Mouse (Mus musculus): Measurements from ENCODE around the gene Sipa1. TPM values are rescaled to one million over a fixed set of nuclear protein-coding genes. Genes with fewer than 3 reads are reported as not detected.
A peak's percentile ranks its signal among the peaks of the same experiment; 100 is the strongest.

Sipa1 gene
- polyA plus RNA-seq, 1 experiment from 2014 or later, result 14.1 TPM

GRCm38 (mm10) chr19:5684985-5685384 lies 21.5 kb upstream of the Sipa1 start:
- Histone ChIP-seq H3K27me3 (no peaks in the 10 kb centered on the region), H3K4me1 (replicated peaks) (peaks cover 21% of the 10 kb centered on the region), H3K36me3 (peaks cover 71% of the 10 kb centered on the region), H3K27ac (no peak overlapping the region), H3K9ac (replicated peaks) (no peak overlapping the region), H3K9me3 (no peaks in the 10 kb centered on the region), H3K4me2 (replicated peaks) (no peak overlapping the region), H3K4me3 (replicated peaks) (0 out of 2 replicates have a peak overlapping the region, but pooled peaks have one; percentile 1)
- WGBS, result 93% methylated on average over 13 of the region's 13 CpGs
- no peak for ATAC-seq

GRCm38 (mm10) chr19:5684236-5684635 lies 20.7 kb upstream of the Sipa1 start:
- no peak for ATAC-seq
- Histone ChIP-seq H3K9me3 (no peaks in the 10 kb centered on the region), H3K27me3 (no peaks in the 10 kb centered on the region), H3K4me3 (replicated peaks) (no peak overlapping the region), H3K4me1 (replicated peaks) (peaks cover 13% of the 10 kb centered on the region), H3K27ac (no peak overlapping the region), H3K36me3 (peaks cover 79% of the 10 kb centered on the region), H3K4me2 (replicated peaks) (no peak overlapping the region), H3K9ac (replicated peaks) (no peak overlapping the region)
- 94% methylated on average over 12 of the region's 12 CpGs for WGBS

- Histone ChIP-seq H3K4me2 (replicated peaks) (no peak overlapping the region), H3K36me3 (peaks cover 95% of the 10 kb centered on the region), H3K9ac (replicated peaks) (no peak overlapping the region), H3K27me3 (no peaks in the 10 kb centered on the region), H3K4me3 (replicated peaks) (no peak overlapping the region), H3K9me3 (no peaks in the 10 kb centered on the region), H3K4me1 (replicated peaks) (no peaks in the 10 kb centered on the region), H3K27ac (no peak overlapping the region)
- WGBS, result 93% methylated on average over 4 of the region's 4 CpGs
- no peak for ATAC-seq
Measured at GRCm38 (mm10) chr19:5680432-5680831, 16.9 kb upstream of the Sipa1 start.

- 93% methylated on average over 4 of the region's 4 CpGs for WGBS
- ATAC-seq, result no peak
- H3K36me3 ChIP-seq, result peaks cover 88% of the 10 kb centered on the region
Measured at GRCm38 (mm10) chr19:5668372-5668771, 4.9 kb upstream of the Sipa1 start.

GRCm38 (mm10) chr19:5666386-5666785 lies 2.9 kb upstream of the Sipa1 start:
- no peak for ATAC-seq
- WGBS, result 95% methylated on average over 18 of the region's 18 CpGs
- H3K9ac ChIP-seq (replicated peaks), result no peak overlapping the region
- H3K9me3 ChIP-seq, result no peaks in the 10 kb centered on the region
- no peak overlapping the region for H3K27ac ChIP-seq
- peaks cover 15% of the 10 kb centered on the region for H3K4me1 ChIP-seq (replicated peaks)
- H3K36me3 ChIP-seq, result peaks cover 68% of the 10 kb centered on the region
- no peak overlapping the region for H3K4me3 ChIP-seq (replicated peaks)
- H3K27me3 ChIP-seq, result no peaks in the 10 kb centered on the region
- no peak overlapping the region for H3K4me2 ChIP-seq (replicated peaks)

More at GRCm38 (mm10) chr19:5668372-5668771, 4.9 kb upstream of the Sipa1 start:
- Histone ChIP-seq H3K4me2 (replicated peaks) (no peak overlapping the region), H3K27me3 (no peaks in the 10 kb centered on the region), H3K9ac (replicated peaks) (no peak overlapping the region), H3K9me3 (no peaks in the 10 kb centered on the region), H3K4me1 (replicated peaks) (peaks cover 7% of the 10 kb centered on the region), H3K4me3 (replicated peaks) (no peak overlapping the region), H3K27ac (no peak overlapping the region)

GRCm38 (mm10) chr19:5665465-5665864 lies 2.0 kb upstream of the Sipa1 start:
- no peak overlapping the region for H3K4me3 ChIP-seq (replicated peaks)
- no peaks in the 10 kb centered on the region for H3K27me3 ChIP-seq
- no peak overlapping the region for H3K4me2 ChIP-seq (replicated peaks)
- H3K9ac ChIP-seq (replicated peaks), result no peak overlapping the region
- H3K36me3 ChIP-seq, result peaks cover 59% of the 10 kb centered on the region
- H3K9me3 ChIP-seq, result no peaks in the 10 kb centered on the region
- no peak for ATAC-seq
- H3K27ac ChIP-seq, result no peak overlapping the region
- WGBS, result 92% methylated on average over 15 of the region's 15 CpGs
- H3K4me1 ChIP-seq (replicated peaks), result peaks cover 15% of the 10 kb centered on the region

GRCm38 (mm10) chr19:5664669-5665257 lies 1.3 kb upstream of the Sipa1 start:
- Histone ChIP-seq H3K9ac (replicated peaks) (no peak overlapping the region), H3K27me3 (no peaks in the 10 kb centered on the region), H3K4me3 (replicated peaks) (no peak overlapping the region), H3K4me1 (replicated peaks) (peaks cover 15% of the 10 kb centered on the region), H3K27ac (no peak overlapping the region), H3K36me3 (peaks cover 52% of the 10 kb centered on the region), H3K9me3 (no peaks in the 10 kb centered on the region), H3K4me2 (replicated peaks) (no peak overlapping the region)
- no peak for ATAC-seq
- WGBS, result 92% methylated on average over 10 of the region's 10 CpGs

GRCm38 (mm10) chr19:5662310-5662709 lies 1.2 kb downstream of the Sipa1 start:
- Histone ChIP-seq H3K4me3 (replicated peaks) (peak overlapping the region; percentile 38; the same call in 1 of the 2 replicates), H3K4me1 (replicated peaks) (peaks cover 15% of the 10 kb centered on the region), H3K36me3 (peaks cover 31% of the 10 kb centered on the region), H3K9me3 (no peaks in the 10 kb centered on the region), H3K9ac (replicated peaks) (peak overlapping the region; percentile 64), H3K4me2 (replicated peaks) (peak overlapping the region; percentile 57), H3K27ac (peak overlapping the region; percentile 68; the same call in 1 of the 2 replicates), H3K27me3 (no peaks in the 10 kb centered on the region)
- no peak for ATAC-seq
- WGBS, result 80% methylated on average over 8 of the region's 8 CpGs

- Histone ChIP-seq H3K27me3 (peaks cover 7% of the 10 kb centered on the region), H3K4me2 (replicated peaks) (no peak overlapping the region), H3K4me3 (replicated peaks) (no peak overlapping the region), H3K4me1 (replicated peaks) (peaks cover 15% of the 10 kb centered on the region), H3K27ac (no peak overlapping the region), H3K9ac (replicated peaks) (no peak overlapping the region), H3K36me3 (peaks cover 20% of the 10 kb centered on the region), H3K9me3 (no peaks in the 10 kb centered on the region)
- ATAC-seq, result no peak
- 89% methylated on average over 16 of the region's 16 CpGs for WGBS
Measured at GRCm38 (mm10) chr19:5660942-5661751, 2.4 kb downstream of the Sipa1 start.

GRCm38 (mm10) chr19:5654720-5655298 lies 8.7 kb downstream of the Sipa1 start:
- peaks cover 17% of the 10 kb centered on the region; the same call in 1 of the 2 replicates for H3K36me3 ChIP-seq
- 5% methylated on average over 43 of the region's 43 CpGs for WGBS

GRCm38 (mm10) chr19:5653969-5654719 lies 9.4 kb downstream of the Sipa1 start:
- peak overlapping the region; percentile 42 for H3K4me3 ChIP-seq (replicated peaks)
- WGBS, result 8% methylated on average over 62 of the region's 62 CpGs

More at GRCm38 (mm10) chr19:5654720-5655298, 8.7 kb downstream of the Sipa1 start:
- H3K4me3 ChIP-seq (replicated peaks), result peak overlapping the region; percentile 42
- H3K9me3 ChIP-seq, result no peaks in the 10 kb centered on the region
- peaks cover 48% of the 10 kb centered on the region for H3K27me3 ChIP-seq
- H3K4me1 ChIP-seq (replicated peaks), result peaks cover 15% of the 10 kb centered on the region
- H3K27ac ChIP-seq, result no peak overlapping the region
- peak; percentile 32; the same call in 1 of the 2 replicates for ATAC-seq
- peak overlapping the region; percentile 70 for H3K4me2 ChIP-seq (replicated peaks)
- H3K9ac ChIP-seq (replicated peaks), result peak overlapping the region; percentile 57

More at GRCm38 (mm10) chr19:5653969-5654719, 9.4 kb downstream of the Sipa1 start:
- peaks cover 17% of the 10 kb centered on the region for H3K4me1 ChIP-seq (replicated peaks)
- H3K9ac ChIP-seq (replicated peaks), result peak overlapping the region; percentile 57
- ATAC-seq, result peak; percentile 46
- no peaks in the 10 kb centered on the region for H3K9me3 ChIP-seq
- H3K36me3 ChIP-seq, result peaks cover 15% of the 10 kb centered on the region; the same call in 1 of the 2 replicates
- H3K27ac ChIP-seq, result no peak overlapping the region
- H3K27me3 ChIP-seq, result peaks cover 48% of the 10 kb centered on the region
- peak overlapping the region; percentile 70 for H3K4me2 ChIP-seq (replicated peaks)
